Mouse (Mus musculus) heart, postnatal 10 days (tissue): ENCODE measurements at regions not wholly inside any gene's neighbourhood (a gene's known extent, or its start where the extent isn't known, plus 50 kb on each side); places are given as distances from the start of the nearest gene placed in this dataset.

Source experiments
- DNase-seq, 2 experiments: peaks; one replicate each; pipeline ENCODE4 v3.0.0; 2021
- intact Hi-C: fragments of 180-260 bp; cut with DNase I; formaldehyde crosslinking; loops from one replicate; pipeline ENCODE4 v1.15.1; 2025

DNA sequence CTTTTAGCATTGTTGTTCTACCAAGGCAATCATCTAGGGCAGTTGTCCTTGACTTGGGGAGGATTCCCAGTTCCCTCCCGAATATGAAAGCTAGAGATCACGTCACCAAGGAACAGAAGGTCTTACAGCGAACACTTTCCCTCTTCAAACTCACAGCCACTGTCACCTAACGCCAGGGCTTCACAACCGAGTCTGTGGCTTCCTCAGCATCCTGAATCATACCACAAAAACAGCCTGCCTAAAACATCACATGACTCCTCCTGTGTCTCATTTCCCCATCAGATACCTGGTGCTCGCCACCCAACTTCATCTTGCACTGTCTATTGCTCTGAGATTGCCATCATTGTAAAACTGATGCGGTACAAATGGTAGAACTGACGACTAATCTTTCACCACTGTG, 186.5 kb downstream of the Kdr start:
- intact Hi-C loops, result no loop called here
- DNase-seq, result no peak

DNA sequence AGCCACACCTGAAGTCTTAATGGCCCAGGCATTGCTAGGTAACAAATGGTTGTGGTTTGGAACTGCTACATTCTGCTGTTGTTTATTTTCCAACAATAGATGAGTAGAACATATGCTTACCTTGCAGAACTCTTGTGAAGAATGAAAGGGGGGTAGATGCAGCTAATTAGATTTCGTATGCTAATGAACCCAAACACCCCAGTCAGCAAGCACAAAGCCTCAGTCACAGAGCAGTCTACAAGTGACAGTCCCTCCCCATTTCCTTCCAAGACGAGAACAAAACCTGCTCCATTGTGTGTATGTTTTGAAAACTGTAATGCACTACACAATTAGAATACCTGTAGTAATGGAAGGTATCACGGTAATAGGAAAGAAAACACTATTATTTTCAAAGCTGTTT, 190.2 kb downstream of the Kdr start:
- intact Hi-C loops, result no loop called here
- no peak for DNase-seq

DNA sequence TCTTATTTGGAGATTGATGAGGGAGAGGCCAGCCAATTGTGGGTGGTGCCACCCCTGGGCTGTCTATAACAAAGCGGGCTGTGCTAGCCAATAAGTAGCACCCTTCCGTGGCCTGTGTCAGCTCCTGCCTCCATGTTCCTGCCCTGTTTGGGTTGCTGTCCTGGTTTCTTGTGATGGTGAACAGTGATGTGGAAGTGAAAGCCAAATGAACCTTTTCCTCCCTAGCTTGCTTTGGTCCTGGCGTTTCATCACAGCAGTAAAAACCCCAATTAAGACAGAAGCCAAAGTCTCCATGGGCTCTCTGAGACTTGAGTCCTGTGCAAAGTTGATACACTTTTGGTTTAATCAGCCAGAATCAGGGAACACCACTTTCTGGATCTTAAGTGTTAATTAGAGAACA, 192.1 kb downstream of the Kdr start:
- DNase-seq, result no peak
- intact Hi-C loops, result no loop called here

- peak in 1 of 2 experiments; percentile 33 for DNase-seq
- intact Hi-C loops, result no loop called here
These were observed 193.2 kb downstream of the Kdr start for GRCm38 (mm10) chr5:75784998-75785593.

- intact Hi-C loops, result no loop called here
- DNase-seq, result no peak
These were observed 195.9 kb downstream of the Kit start for GRCm38 (mm10) chr5:75770592-75770991.

DNA sequence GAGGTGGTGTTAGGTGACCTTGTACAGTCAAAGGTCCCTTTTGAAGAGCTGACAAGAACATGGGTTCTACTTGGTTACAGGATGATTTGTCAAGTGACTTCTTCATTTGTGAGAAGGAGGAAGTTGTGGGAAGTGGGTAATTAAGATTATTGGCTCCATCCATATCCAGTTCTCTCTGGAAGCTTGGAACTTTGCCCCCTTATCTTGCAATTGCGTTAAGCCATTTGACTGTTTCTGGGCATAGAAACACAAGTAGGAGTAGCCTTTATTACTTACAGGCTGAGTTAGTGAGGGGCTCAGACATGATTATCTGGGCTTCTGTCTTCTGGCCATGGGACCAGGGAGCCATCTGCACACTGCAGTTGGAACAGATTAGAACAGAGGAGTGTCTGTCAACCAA, 192.5 kb downstream of the Kit start:
- no peak for DNase-seq

DNA sequence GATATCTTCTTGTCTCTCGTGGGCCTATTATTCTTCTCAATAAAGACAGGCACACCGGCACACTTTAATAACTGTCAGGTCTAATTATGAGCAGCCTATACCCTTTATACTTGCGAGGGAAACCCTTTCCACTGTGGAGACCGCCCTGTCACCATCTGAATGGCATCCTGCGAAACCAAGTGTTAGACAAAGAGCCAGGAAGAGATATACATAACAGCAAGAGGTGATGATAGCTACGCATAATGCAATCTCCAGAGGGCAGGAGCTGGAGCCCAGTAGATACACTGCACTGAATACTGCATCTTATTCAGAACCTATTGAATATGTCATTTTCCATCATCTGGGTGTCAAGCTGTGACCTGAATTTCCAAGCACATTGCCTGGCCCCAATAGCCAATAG, 187.7 kb downstream of the Kit start:
- no peak for DNase-seq
- intact Hi-C loops, result no loop called here

More for the DNA sequence above, 192.5 kb downstream of the Kit start:
- intact Hi-C loops, result no loop called here

GRCm38 (mm10) chr5:75761459-75762310, 187.0 kb downstream of the Kit start:
- intact Hi-C loops, result no loop called here
- DNase-seq, result no peak

- intact Hi-C loops, result no loop called here
- DNase-seq, result no peak
These were observed 181.5 kb downstream of the Kit start for GRCm38 (mm10) chr5:75756168-75756567.

DNA sequence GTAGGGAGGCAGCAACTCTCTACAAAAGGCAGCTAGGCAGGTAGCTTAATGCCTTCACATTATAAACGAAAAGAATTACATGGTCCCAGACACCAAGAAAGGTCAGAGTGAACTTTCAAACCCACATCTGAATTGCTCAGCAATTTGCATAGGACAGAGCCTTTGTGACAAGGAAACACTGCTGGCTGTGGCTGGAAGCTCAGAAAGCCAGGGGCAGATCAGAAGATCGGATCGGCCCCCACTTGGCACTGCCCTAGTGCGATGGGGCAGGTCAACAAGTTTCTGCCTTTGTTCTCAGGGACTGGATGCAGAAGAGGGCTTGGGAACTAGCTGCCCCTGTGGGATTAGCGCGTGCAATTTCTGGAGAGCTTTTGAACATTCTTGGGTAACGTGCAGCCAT, 179.6 kb downstream of the Kit start:
- intact Hi-C loops, result no loop called here
- DNase-seq, result no peak

GRCm38 (mm10) chr5:75745311-75745710, 170.6 kb downstream of the Kit start:
- no peak for DNase-seq
- intact Hi-C loops, result no loop called here

- DNase-seq, result no peak
- intact Hi-C loops, result no loop called here
These were observed 169.8 kb downstream of the Kit start for GRCm38 (mm10) chr5:75744475-75745045.

- intact Hi-C loops, result no loop called here
- DNase-seq, result no peak
These were observed 164.6 kb downstream of the Kit start for GRCm38 (mm10) chr5:75739336-75739735.

DNA sequence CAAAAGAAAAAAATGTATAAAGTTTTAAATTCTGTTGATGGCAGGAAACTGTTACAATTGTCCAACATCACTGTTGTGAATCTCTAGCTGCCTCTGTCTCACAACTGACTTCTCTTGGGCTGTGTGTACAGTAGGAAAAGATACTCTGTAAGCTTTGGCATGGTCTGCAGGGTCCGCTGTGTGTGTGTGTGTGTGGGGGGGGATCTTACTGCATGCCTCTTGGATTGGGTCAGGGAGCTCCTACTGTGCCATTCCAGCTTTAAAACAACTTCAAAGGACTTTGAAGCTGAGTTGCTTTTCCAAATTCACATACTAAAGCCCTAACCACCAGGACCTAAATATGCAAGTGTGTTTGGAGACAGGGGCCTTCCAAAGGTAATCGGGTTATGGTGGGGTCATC, 163.7 kb downstream of the Kit start:
- no peak for DNase-seq
- intact Hi-C loops, result no loop called here

- intact Hi-C loops, result no loop called here
- no peak for DNase-seq
These were observed 163.0 kb downstream of the Kit start for GRCm38 (mm10) chr5:75737752-75738151.

GRCm38 (mm10) chr5:75736318-75736717, 161.6 kb downstream of the Kit start:
- intact Hi-C loops, result no loop called here
- DNase-seq, result no peak

- peak; percentile 43 to 54 for DNase-seq
- intact Hi-C loops, result no loop called here
These were observed 159.8 kb downstream of the Kit start for GRCm38 (mm10) chr5:75734508-75734907.

DNA sequence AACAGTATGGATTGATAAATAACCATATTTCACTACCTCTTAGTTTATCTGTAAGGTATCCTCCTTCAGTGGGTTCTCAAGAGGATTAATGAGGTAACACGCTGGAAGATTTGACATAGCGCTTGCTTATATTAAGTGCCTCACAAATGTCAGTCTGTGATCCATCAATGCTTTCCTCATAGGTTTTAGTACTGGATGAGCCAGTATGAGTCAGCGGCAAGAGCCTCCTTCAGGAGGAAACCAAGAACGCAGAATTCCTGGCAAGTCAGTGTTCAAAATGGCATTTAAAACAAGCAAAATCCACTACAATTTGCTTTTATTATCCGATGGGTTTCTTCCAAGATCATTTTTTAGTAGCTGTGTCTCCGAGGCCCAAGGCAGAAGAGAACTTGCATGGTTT, 159.3 kb downstream of the Kit start:
- DNase-seq, result no peak
- intact Hi-C loops, result no loop called here

GRCm38 (mm10) chr5:75731236-75731635, 156.5 kb downstream of the Kit start:
- intact Hi-C loops, result no loop called here
- DNase-seq, result no peak

GRCm38 (mm10) chr5:75730698-75731097, 156.0 kb downstream of the Kit start:
- no peak for DNase-seq
- intact Hi-C loops, result no loop called here

- intact Hi-C loops, result no loop called here
- no peak for DNase-seq
These were observed 146.6 kb downstream of the Kit start for GRCm38 (mm10) chr5:75721291-75721690.
